Mouse (Mus musculus) E14TG2a.4 (cell line): ENCODE measurements at regions not wholly inside any gene's neighbourhood (a gene's known extent, or its start where the extent isn't known, plus 50 kb on each side); places are given as distances from the start of the nearest gene placed in this dataset.
"Not testable (repeated sequence)": the region's sequence is repeated elsewhere in the genome, so short reads cannot be mapped to it uniquely, and the experiment has no call there.

Experiments
- H3K27me3 ChIP-seq: 2 replicates; pipeline ENCODE4 v1.6.1; 2014; ENCODE audit warnings: low read length, control low read depth; ENCODE audit not compliant: insufficient read depth
- H3K36me3 ChIP-seq: 2 replicates; pipeline ENCODE4 v1.6.1; 2014; ENCODE audit warnings: low read length, control low read depth; ENCODE audit not compliant: insufficient read depth
- H3K4me1 ChIP-seq: replicated peaks from 2 replicates; pipeline ENCODE4 v1.6.1; 2014; ENCODE audit warnings: low read depth, low read length, control low read depth
- H3K4me3 ChIP-seq: replicated peaks from 2 replicates; pipeline ENCODE4 v1.5.1; 2014; ENCODE audit warnings: mild to moderate bottlenecking, low read length
- H3K9me3 ChIP-seq: 2 replicates; pipeline ENCODE4 v1.6.1; 2014; ENCODE audit warnings: low read length, control low read depth
- CTCF ChIP-seq: conservative IDR thresholded peaks from 2 replicates; pipeline ENCODE4 v1.5.1; 2014; ENCODE audit warnings: low read length
- NANOG ChIP-seq: IDR thresholded peaks from 2 replicates; pipeline ENCODE4 v1.6.1; 2014; ENCODE audit warnings: borderline replicate concordance, low read length, mixed read lengths
- POU5F1 ChIP-seq: IDR thresholded peaks from 2 replicates; pipeline ENCODE4 v1.6.1; 2014; ENCODE audit warnings: low read length, borderline replicate concordance

GRCm38 (mm10) chr12:21525567-21525966 lies 108.1 kb upstream of the Ywhaq start:
- 0 out of 2 replicates have a peak, but pooled peaks cover 15% of the 10 kb centered on the region for H3K4me1 ChIP-seq
- not testable (repeated sequence) for H3K4me3 ChIP-seq, H3K27me3 ChIP-seq, H3K36me3 ChIP-seq, H3K9me3 ChIP-seq
- peak; percentile 80 for TF ChIP-seq CTCF

- Histone ChIP-seq H3K4me1 (peaks cover 24% of the 10 kb centered on the region), H3K9me3 (peaks cover 2% of the 10 kb centered on the region; the same call in 1 of the 2 replicates), H3K4me3 (no peak overlapping the region), H3K36me3 (no peaks in the 10 kb centered on the region), H3K27me3 (0 out of 2 replicates have a peak, but pooled peaks cover 3% of the 10 kb centered on the region)
- TF ChIP-seq POU5F1: no peak
- TF ChIP-seq NANOG: no peak
- TF ChIP-seq CTCF: no peak
Observed at GRCm38 (mm10) chr12:21522621-21523020, 105.2 kb upstream of the Ywhaq start.

GRCm38 (mm10) chr12:21519058-21519457 lies 101.6 kb upstream of the Ywhaq start:
- H3K4me1 ChIP-seq: peaks cover 17% of the 10 kb centered on the region
- 0 out of 2 replicates have a peak, but pooled peaks cover 3% of the 10 kb centered on the region for H3K27me3 ChIP-seq
- H3K36me3 ChIP-seq: no peaks in the 10 kb centered on the region
- H3K9me3 ChIP-seq: peaks cover 15% of the 10 kb centered on the region
- no peak overlapping the region for H3K4me3 ChIP-seq
- TF ChIP-seq POU5F1: no peak
- peak; percentile 78 for TF ChIP-seq NANOG
- TF ChIP-seq CTCF: no peak

- peaks cover 15% of the 10 kb centered on the region for H3K4me1 ChIP-seq
- H3K27me3 ChIP-seq: 0 out of 2 replicates have a peak, but pooled peaks cover 3% of the 10 kb centered on the region
- peaks cover 24% of the 10 kb centered on the region for H3K9me3 ChIP-seq
- TF ChIP-seq POU5F1: no peak
- no peak for TF ChIP-seq CTCF
- no peaks in the 10 kb centered on the region for H3K36me3 ChIP-seq
- no peak overlapping the region for H3K4me3 ChIP-seq
Observed at GRCm38 (mm10) chr12:21512736-21513135, 95.3 kb upstream of the Ywhaq start.

- H3K4me3 ChIP-seq: no peak overlapping the region
- H3K9me3 ChIP-seq: peaks cover 19% of the 10 kb centered on the region
- TF ChIP-seq NANOG: no peak
- no peak for TF ChIP-seq CTCF
- no peak for TF ChIP-seq POU5F1
- no peaks in the 10 kb centered on the region for H3K36me3 ChIP-seq
- 0 out of 2 replicates have a peak, but pooled peaks cover 3% of the 10 kb centered on the region for H3K27me3 ChIP-seq
- H3K4me1 ChIP-seq: peaks cover 15% of the 10 kb centered on the region
Observed at GRCm38 (mm10) chr12:21511043-21511665, 93.7 kb upstream of the Ywhaq start.

GRCm38 (mm10) chr12:21507080-21507479 lies 89.6 kb upstream of the Ywhaq start:
- Histone ChIP-seq H3K9me3 (no peaks in the 10 kb centered on the region), H3K4me1 (peaks cover 26% of the 10 kb centered on the region), H3K27me3 (no peaks in the 10 kb centered on the region), H3K36me3 (no peaks in the 10 kb centered on the region), H3K4me3 (no peak overlapping the region)
- TF ChIP-seq CTCF (no peak), POU5F1 (no peak), NANOG (no peak)

- H3K4me3 ChIP-seq: no peak overlapping the region
Observed at GRCm38 (mm10) chr12:21505731-21506368, 88.4 kb upstream of the Ywhaq start.

GRCm38 (mm10) chr12:21503250-21503649 lies 85.8 kb upstream of the Ywhaq start:
- Histone ChIP-seq H3K36me3 (no peaks in the 10 kb centered on the region), H3K9me3 (no peaks in the 10 kb centered on the region), H3K4me3 (no peak overlapping the region), H3K27me3 (no peaks in the 10 kb centered on the region), H3K4me1 (peaks cover 11% of the 10 kb centered on the region)
- TF ChIP-seq POU5F1: no peak
- no peak for TF ChIP-seq NANOG
- TF ChIP-seq CTCF: no peak

More at GRCm38 (mm10) chr12:21505731-21506368, 88.4 kb upstream of the Ywhaq start:
- H3K27me3 ChIP-seq: no peaks in the 10 kb centered on the region
- H3K9me3 ChIP-seq: no peaks in the 10 kb centered on the region
- no peaks in the 10 kb centered on the region for H3K36me3 ChIP-seq
- peaks cover 21% of the 10 kb centered on the region for H3K4me1 ChIP-seq
- no peak for TF ChIP-seq NANOG
- no peak for TF ChIP-seq CTCF
- TF ChIP-seq POU5F1: no peak

- Histone ChIP-seq H3K4me3 (no peak overlapping the region), H3K9me3 (no peaks in the 10 kb centered on the region), H3K4me1 (peaks cover 4% of the 10 kb centered on the region; the same call in 1 of the 2 replicates), H3K36me3 (no peaks in the 10 kb centered on the region), H3K27me3 (no peaks in the 10 kb centered on the region)
- TF ChIP-seq NANOG (no peak), POU5F1 (no peak), CTCF (no peak)
Observed at GRCm38 (mm10) chr12:21496974-21497373, 79.5 kb upstream of the Ywhaq start.
